In the genomic region with DNA sequence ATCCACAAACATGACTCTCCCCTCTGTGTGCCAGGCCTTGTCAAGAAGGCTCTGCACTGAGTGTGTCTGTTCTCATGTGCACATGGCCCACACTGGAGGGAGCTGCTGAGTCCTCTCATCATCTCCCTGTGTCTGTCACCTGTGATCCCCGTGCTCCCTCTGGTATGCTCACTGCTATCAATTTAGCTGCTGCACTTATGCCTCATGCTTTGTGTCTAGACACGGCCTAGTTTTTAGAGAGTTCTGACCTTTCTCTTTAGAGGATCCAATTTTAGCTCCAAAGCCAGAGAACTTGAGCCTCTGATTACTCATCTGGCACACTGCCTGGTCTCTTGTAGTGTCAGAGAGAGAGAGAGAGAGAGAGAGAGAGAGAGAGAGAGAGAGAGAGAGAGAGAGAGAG, we compare ENCODE assay signal across 9 mouse cellular contexts. TPM values are rescaled to one million over a fixed set of nuclear protein-coding genes. Genes with fewer than 3 reads are reported as not detected.
DNase-seq lines count a peak whose midpoint lies in the region; ATAC-seq and TF ChIP-seq lines count a peak whose summit lies in the region.
"Had no signal": no experiment of that assay in that cellular context is flagged by ENCODE, and none has a peak within 500 bp of the region (broad histone marks: within the 10 kb centered on the region; RNA-seq: fewer than 3 reads in every experiment).

No protein-coding gene starts in this region.

- H3K27ac ChIP-seq in midbrain, postnatal 0 days (ENCODE audit: low read depth, low read length), result no peak overlapping the region
- no peak overlapping the region for H3K27ac ChIP-seq in midbrain, embryonic 10.5 days (replicated peaks)
- no peak overlapping the region for H3K27ac ChIP-seq in stomach, postnatal 0 days (replicated peaks)

- ATAC-seq in midbrain, postnatal 0 days (ENCODE audit: low FRiP score), result no peak
- peak; percentile 15; the same call in 1 of the 2 replicates for ATAC-seq in stomach, postnatal 0 days (ENCODE audit: low FRiP score, low TSS enrichment)

- no peaks in the 10 kb centered on the region for H3K27me3 ChIP-seq in midbrain, postnatal 0 days (ENCODE audit: insufficient read depth, low read length)
- H3K27me3 ChIP-seq in midbrain, embryonic 10.5 days (ENCODE audit: low read depth, poor library complexity, severe bottlenecking), result no peaks in the 10 kb centered on the region
- H3K27me3 ChIP-seq in stomach, postnatal 0 days (ENCODE audit: control insufficient read depth, insufficient read depth, low read length), result no peaks in the 10 kb centered on the region

- 57% methylated on average over 2 of the region's 2 CpGs for WGBS in midbrain, postnatal 0 days
- WGBS in midbrain, embryonic 10.5 days, result 70% methylated on average over 2 of the region's 2 CpGs
- 30% methylated on average over 2 of the region's 2 CpGs for WGBS in stomach, postnatal 0 days

- H3K9me3 ChIP-seq in midbrain, postnatal 0 days (ENCODE audit: low read length), result no peaks in the 10 kb centered on the region
- H3K9me3 ChIP-seq in midbrain, embryonic 10.5 days (replicated peaks), result no peaks in the 10 kb centered on the region
- no peaks in the 10 kb centered on the region for H3K9me3 ChIP-seq in stomach, postnatal 0 days (ENCODE audit: control insufficient read depth, low read length)

- TF ChIP-seq CTCF in midbrain, postnatal 0 days (IDR thresholded peaks at IDR 0.05), result 0 out of 2 replicates have a peak, but pooled peaks have one; percentile 15
- peak; percentile 31 for TF ChIP-seq CTCF in stomach, postnatal 0 days (IDR thresholded peaks at IDR 0.05; ENCODE audit: low read depth)

- no peak overlapping the region for H3K4me2 ChIP-seq in midbrain, postnatal 0 days (ENCODE audit: low read depth, low read length, poor library complexity, severe bottlenecking)
- H3K4me2 ChIP-seq in stomach, postnatal 0 days (replicated peaks; ENCODE audit: low read depth), result no peak overlapping the region

- no peaks in the 10 kb centered on the region for H3K4me1 ChIP-seq in midbrain, postnatal 0 days (ENCODE audit: insufficient read depth, low read length)
- H3K4me1 ChIP-seq in midbrain, embryonic 10.5 days, result no peaks in the 10 kb centered on the region
- H3K4me1 ChIP-seq in stomach, postnatal 0 days (replicated peaks; ENCODE audit: control insufficient read depth, insufficient read depth), result no peaks in the 10 kb centered on the region

- H3K36me3 ChIP-seq in midbrain, postnatal 0 days (ENCODE audit: insufficient read depth, low read length), result no peaks in the 10 kb centered on the region
- H3K36me3 ChIP-seq in midbrain, embryonic 10.5 days, result no peaks in the 10 kb centered on the region
- no peaks in the 10 kb centered on the region for H3K36me3 ChIP-seq in stomach, postnatal 0 days (ENCODE audit: control insufficient read depth, insufficient read depth, low read length)

- no peak overlapping the region for H3K4me3 ChIP-seq in midbrain, postnatal 0 days (ENCODE audit: low read depth, low read length)
- H3K4me3 ChIP-seq in midbrain, embryonic 10.5 days, result no peak overlapping the region
- no peak overlapping the region for H3K4me3 ChIP-seq in stomach, postnatal 0 days (ENCODE audit: low read depth, low read length)

- TF ChIP-seq EP300 in stomach, postnatal 0 days (optimal IDR thresholded peaks at IDR 0.05), result no peak

- H3K9ac ChIP-seq in midbrain, postnatal 0 days (replicated peaks; ENCODE audit: low read length, poor library complexity, severe bottlenecking), result 0 out of 2 replicates have a peak overlapping the region, but pooled peaks have one; percentile 24
- no peak overlapping the region for H3K9ac ChIP-seq in stomach, postnatal 0 days (ENCODE audit: low read length)

- DNase-seq in cerebellum, postnatal 10 days, result peak; percentile 25 to 28
- DNase-seq in cerebellum, adult 9-11 months, result no peak
- DNase-seq in midbrain, postnatal 0 days (ENCODE audit: low spot score), result peak; percentile 58
- no peak for DNase-seq in midbrain, embryonic 10.5 days (ENCODE audit: low spot score)
- peak; percentile 63 for DNase-seq in heart, adult 9 months (ENCODE audit: low spot score in 2 of 2)
- no peak for DNase-seq in stomach, postnatal 0 days (ENCODE audit: low spot score)
- no peak for DNase-seq in thymus, postnatal 0 days (ENCODE audit: low spot score)
- no peak for DNase-seq in B cell, adult 2 months
- DNase-seq: thymus, adult 18-20 months had no signal

RNA-seq across cellular contexts. Expression of a gene that starts 42.0 kb away (rescaled TPM):
- total RNA-seq in midbrain, postnatal 0 days (2014; rRNA removed), result 0.14 and 0.44 TPM in 2 replicates
- polyA plus RNA-seq in midbrain, postnatal 0 days (2015; fragmentation: Nextera tagmentation; extraction: Ambion mirVana), result 0.21 and 0.31 TPM in 2 replicates
- 0.16 and 0.54 TPM in 2 replicates for polyA plus RNA-seq in midbrain, embryonic 10.5 days (2016; fragmentation: Nextera tagmentation; extraction: Ambion mirVana)
- 0.45 and 0.57 TPM in 2 replicates for polyA plus RNA-seq in stomach, postnatal 0 days (2015; fragmentation: Nextera tagmentation; extraction: Ambion mirVana)
- polyA plus RNA-seq in thymus, postnatal 0 days (2015; fragmentation: Nextera tagmentation; extraction: Ambion mirVana), result 0.36 and 0.59 TPM in 2 replicates

Comparison
In these comparisons a context has a peak if more than half of its experiments do, and no peak if none do; other contexts are left out.
1. DNase-seq: peak in cerebellum, postnatal 10 days (2 of 2), midbrain, postnatal 0 days (single experiment) and heart, adult 9 months (2 of 2); none in cerebellum, adult 9-11 months (single experiment), midbrain, embryonic 10.5 days (single experiment), stomach, postnatal 0 days (single experiment), thymus, postnatal 0 days (single experiment) and B cell, adult 2 months (0 of 2).